Mouse (Mus musculus): Measurements from ENCODE around the gene Mettl3. TPM values are rescaled to one million over a fixed set of nuclear protein-coding genes. Genes with fewer than 3 reads are reported as not detected.
"Not testable (repeated sequence)": the region's sequence is repeated elsewhere in the genome, so short reads cannot be mapped to it uniquely, and the experiment has no call there.

The Mettl3 gene
- polyA plus RNA-seq, 1 experiment from 2014 or later: 37.8 TPM

DNA sequence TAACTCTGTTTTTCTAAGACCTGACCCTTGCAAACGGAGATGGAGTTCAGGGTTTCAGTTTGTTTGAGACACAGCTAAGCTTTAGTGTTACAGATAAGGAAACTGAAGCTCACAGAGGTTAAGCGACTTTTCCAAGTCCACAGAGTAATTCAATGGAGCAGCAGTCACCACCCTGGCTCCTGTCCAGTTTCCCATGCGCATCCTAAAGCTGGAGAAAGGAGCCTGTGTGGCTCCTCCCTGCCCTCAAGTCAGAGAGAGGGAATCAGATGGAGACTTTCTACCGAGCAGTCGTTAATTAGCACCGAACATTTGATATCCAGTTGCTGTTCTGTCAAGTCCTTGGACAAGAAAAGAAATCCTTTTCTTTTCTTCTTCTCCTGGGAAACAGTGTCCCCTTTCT, 14.4 kb upstream of the Mettl3 start:
- Histone ChIP-seq H3K27ac (no peak overlapping the region), H3K4me3 (replicated peaks; ENCODE audit: low read length) (no peak overlapping the region), H3K9ac (no peak overlapping the region), H3K9me3 (ENCODE audit: control insufficient read depth, low read length) (no peaks in the 10 kb centered on the region), H3K4me1 (replicated peaks; ENCODE audit: control insufficient read depth, insufficient read depth, low read length) (peaks cover 17% of the 10 kb centered on the region), H3K27me3 (ENCODE audit: control insufficient read depth, insufficient read depth, low read length) (no peaks in the 10 kb centered on the region), H3K36me3 (replicated peaks; ENCODE audit: control insufficient read depth, insufficient read depth) (peaks cover 6% of the 10 kb centered on the region), H3K4me2 (replicated peaks) (no peak overlapping the region)
- 57% methylated on average over 6 of the region's 6 CpGs for WGBS
- DNase-seq (ENCODE audit: low spot score): no peak
- ATAC-seq (ENCODE audit: low FRiP score): no peak

- Histone ChIP-seq H3K36me3 (replicated peaks; ENCODE audit: control insufficient read depth, insufficient read depth) (peaks cover 34% of the 10 kb centered on the region), H3K4me2 (replicated peaks) (peak overlapping the region; percentile 91), H3K9me3 (ENCODE audit: control insufficient read depth, low read length) (no peaks in the 10 kb centered on the region), H3K4me1 (replicated peaks; ENCODE audit: control insufficient read depth, insufficient read depth, low read length) (peaks cover 44% of the 10 kb centered on the region), H3K27me3 (ENCODE audit: control insufficient read depth, insufficient read depth, low read length) (no peaks in the 10 kb centered on the region), H3K27ac (peak overlapping the region; percentile 96), H3K4me3 (replicated peaks; ENCODE audit: low read length) (peak overlapping the region; percentile 58), H3K9ac (peak overlapping the region; percentile 77)
- DNase-seq (ENCODE audit: low spot score) (peak; percentile 69), ATAC-seq (ENCODE audit: low FRiP score) (peak; percentile 67)
- WGBS: 2% methylated on average over 16 of the region's 16 CpGs
These were observed 11.7 kb upstream of the Mettl3 start for GRCm38 (mm10) chr14:52316441-52317225.

GRCm38 (mm10) chr14:52315792-52316440, 11.0 kb upstream of the Mettl3 start:
- H3K27ac ChIP-seq: peak overlapping the region; percentile 96
- peaks cover 49% of the 10 kb centered on the region for H3K4me1 ChIP-seq (replicated peaks; ENCODE audit: control insufficient read depth, insufficient read depth, low read length)

DNA sequence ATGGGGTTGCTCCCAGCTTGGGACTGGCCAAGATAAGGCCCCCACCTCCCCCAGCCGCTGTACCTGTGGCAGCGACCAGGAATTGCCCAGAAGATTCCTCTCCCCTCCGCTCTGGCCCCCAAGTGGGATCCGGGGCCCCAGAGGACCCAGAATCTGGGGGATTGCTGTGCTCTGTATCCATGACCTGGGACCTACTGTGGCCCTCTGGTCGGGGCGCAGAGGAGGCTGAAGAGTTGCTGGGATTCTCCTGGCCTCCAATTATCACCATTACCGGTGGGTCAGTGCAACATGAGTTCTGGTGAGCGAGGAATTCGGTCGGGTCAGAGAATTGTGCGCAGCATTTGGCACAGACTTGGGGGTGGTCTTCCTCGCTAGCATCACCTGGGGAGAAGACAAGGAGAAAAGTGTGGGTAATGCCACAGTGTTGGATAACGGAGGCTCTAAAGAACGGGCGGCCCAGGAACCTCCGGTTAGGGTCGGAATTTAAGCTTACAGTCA, 10.4 kb upstream of the Mettl3 start:
- H3K9me3 ChIP-seq (ENCODE audit: control insufficient read depth, low read length): no peaks in the 10 kb centered on the region
- WGBS: 6% methylated on average over 17 of the region's 17 CpGs
- no peak for DNase-seq (ENCODE audit: low spot score)
- H3K9ac ChIP-seq: peak overlapping the region; percentile 77
- peaks cover 46% of the 10 kb centered on the region for H3K36me3 ChIP-seq (replicated peaks; ENCODE audit: control insufficient read depth, insufficient read depth)
- H3K27ac ChIP-seq: peak overlapping the region; percentile 96
- peaks cover 53% of the 10 kb centered on the region for H3K4me1 ChIP-seq (replicated peaks; ENCODE audit: control insufficient read depth, insufficient read depth, low read length)
- H3K4me2 ChIP-seq (replicated peaks): peak overlapping the region; percentile 91
- peak; percentile 2; the same call in 1 of the 2 replicates for ATAC-seq (ENCODE audit: low FRiP score)
- no peaks in the 10 kb centered on the region for H3K27me3 ChIP-seq (ENCODE audit: control insufficient read depth, insufficient read depth, low read length)
- H3K4me3 ChIP-seq (replicated peaks; ENCODE audit: low read length): peak overlapping the region; percentile 58

More at GRCm38 (mm10) chr14:52315792-52316440, 11.0 kb upstream of the Mettl3 start:
- ATAC-seq (ENCODE audit: low FRiP score) (peak; percentile 89), DNase-seq (ENCODE audit: low spot score) (peak; percentile 74)
- Histone ChIP-seq H3K36me3 (replicated peaks; ENCODE audit: control insufficient read depth, insufficient read depth) (peaks cover 40% of the 10 kb centered on the region), H3K9me3 (ENCODE audit: control insufficient read depth, low read length) (no peaks in the 10 kb centered on the region), H3K4me2 (replicated peaks) (peak overlapping the region; percentile 91), H3K4me3 (replicated peaks; ENCODE audit: low read length) (peak overlapping the region; percentile 58), H3K27me3 (ENCODE audit: control insufficient read depth, insufficient read depth, low read length) (no peaks in the 10 kb centered on the region), H3K9ac (peak overlapping the region; percentile 77)
- WGBS: under 1% methylated on average over 28 of the region's 41 CpGs

DNA sequence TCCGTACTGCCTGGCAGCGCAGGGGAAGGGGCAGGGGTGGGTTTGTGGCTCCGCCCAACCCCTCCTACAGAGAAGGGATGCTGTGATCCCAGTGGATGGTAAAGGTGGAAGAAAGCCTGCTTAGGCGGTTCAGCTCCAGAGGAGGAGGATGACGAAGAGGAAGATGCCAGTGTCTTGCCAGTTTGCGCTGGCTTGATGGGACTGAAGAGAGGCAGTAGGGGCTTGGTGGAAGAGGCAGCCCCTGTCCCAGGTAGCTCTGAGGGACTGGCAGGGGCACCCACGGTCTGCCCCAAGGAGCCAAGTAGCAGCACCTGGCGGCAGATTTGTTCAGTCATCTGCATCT, 9.9 kb upstream of the Mettl3 start:
- Histone ChIP-seq H3K9me3 (ENCODE audit: control insufficient read depth, low read length) (no peaks in the 10 kb centered on the region), H3K36me3 (replicated peaks; ENCODE audit: control insufficient read depth, insufficient read depth) (peaks cover 47% of the 10 kb centered on the region), H3K27me3 (ENCODE audit: control insufficient read depth, insufficient read depth, low read length) (no peaks in the 10 kb centered on the region), H3K4me3 (replicated peaks; ENCODE audit: low read length) (peak overlapping the region; percentile 58), H3K27ac (no peak overlapping the region), H3K4me1 (replicated peaks; ENCODE audit: control insufficient read depth, insufficient read depth, low read length) (peaks cover 53% of the 10 kb centered on the region), H3K4me2 (replicated peaks) (peak overlapping the region; percentile 91), H3K9ac (peak overlapping the region; percentile 77)
- ATAC-seq (ENCODE audit: low FRiP score) (no peak), DNase-seq (ENCODE audit: low spot score) (no peak)
- WGBS: 53% methylated on average over 8 of the region's 8 CpGs

DNA sequence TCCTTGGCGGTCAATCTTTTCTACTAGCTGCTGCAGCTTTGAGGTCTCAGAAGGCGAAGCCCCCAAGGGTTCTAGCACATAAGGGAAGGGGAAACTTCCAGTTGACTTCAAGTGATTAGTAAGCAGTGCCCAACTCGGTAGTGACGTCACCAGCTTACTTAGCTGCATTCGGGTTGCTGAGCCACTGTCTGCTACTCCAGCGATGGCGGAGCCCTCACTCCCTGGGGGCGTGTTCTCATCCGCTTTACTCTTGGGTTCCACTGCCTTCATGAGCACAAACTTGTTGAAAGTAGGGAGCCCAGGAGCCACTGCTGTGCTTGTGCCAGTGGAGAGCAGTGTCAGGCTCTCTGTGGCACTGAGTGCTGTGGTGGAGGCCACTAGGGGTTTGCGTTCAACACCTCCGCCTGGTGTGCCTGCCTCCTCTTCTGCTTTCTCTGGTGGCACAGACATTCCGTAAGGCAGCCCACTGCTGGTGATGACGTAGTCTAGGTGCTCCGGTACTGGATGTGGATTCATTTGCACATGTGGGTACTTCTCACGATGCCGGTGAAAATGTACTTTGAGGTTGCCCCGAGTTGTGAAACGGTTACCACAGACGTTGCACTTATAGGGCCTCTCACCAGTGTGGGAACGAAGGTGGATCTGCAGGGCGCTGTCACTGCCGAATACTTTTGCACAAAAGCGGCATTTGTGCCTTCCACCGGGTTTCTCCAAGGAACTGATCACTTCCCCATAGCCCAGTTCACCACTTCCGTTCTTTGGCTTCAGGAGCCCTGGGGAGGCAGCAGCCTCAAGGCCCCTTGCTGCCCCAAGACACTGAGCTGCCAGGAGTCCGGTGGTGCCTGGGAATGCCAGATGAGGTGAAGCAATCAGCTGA, 9.2 kb upstream of the Mettl3 start:
- Histone ChIP-seq H3K36me3 (replicated peaks; ENCODE audit: control insufficient read depth, insufficient read depth) (peaks cover 51% of the 10 kb centered on the region), H3K27me3 (ENCODE audit: control insufficient read depth, insufficient read depth, low read length) (no peaks in the 10 kb centered on the region), H3K4me3 (replicated peaks; ENCODE audit: low read length) (peak overlapping the region; percentile 58), H3K9ac (peak overlapping the region; percentile 77; the same call in 1 of the 2 replicates), H3K4me1 (replicated peaks; ENCODE audit: control insufficient read depth, insufficient read depth, low read length) (peaks cover 53% of the 10 kb centered on the region), H3K4me2 (replicated peaks) (peak overlapping the region; percentile 91), H3K27ac (no peak overlapping the region), H3K9me3 (ENCODE audit: control insufficient read depth, low read length) (no peaks in the 10 kb centered on the region)
- WGBS: 82% methylated on average over 26 of the region's 26 CpGs
- DNase-seq (ENCODE audit: low spot score): no peak
- no peak for ATAC-seq (ENCODE audit: low FRiP score)

DNA sequence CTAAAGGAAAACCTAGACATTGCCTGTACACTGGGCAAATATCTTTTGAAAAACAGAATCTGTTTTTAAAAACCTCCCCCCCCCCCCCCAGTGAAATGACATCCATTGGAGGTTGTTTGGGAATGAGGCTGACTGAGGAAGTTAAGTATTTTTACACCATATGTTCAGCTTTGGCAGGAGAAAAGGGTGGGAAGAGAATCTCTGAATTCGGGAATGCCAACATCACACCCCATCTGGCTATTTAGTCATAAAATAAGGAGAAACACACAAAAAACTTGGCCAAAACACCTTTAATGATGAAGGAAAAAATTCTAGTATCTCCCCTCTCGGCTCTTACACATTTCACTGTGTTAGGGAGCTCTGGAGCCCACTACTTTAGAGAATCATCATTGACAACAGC, 6.0 kb upstream of the Mettl3 start:
- WGBS: 87% methylated on average over 2 of the region's 2 CpGs
- no peak overlapping the region for H3K4me3 ChIP-seq (replicated peaks; ENCODE audit: low read length)
- DNase-seq (ENCODE audit: low spot score) (no peak), ATAC-seq (ENCODE audit: low FRiP score) (no peak)
- peak overlapping the region; percentile 91 for H3K4me2 ChIP-seq (replicated peaks)
- no peaks in the 10 kb centered on the region for H3K9me3 ChIP-seq (ENCODE audit: control insufficient read depth, low read length)
- H3K36me3 ChIP-seq (replicated peaks; ENCODE audit: control insufficient read depth, insufficient read depth): peaks cover 57% of the 10 kb centered on the region
- peaks cover 46% of the 10 kb centered on the region for H3K4me1 ChIP-seq (replicated peaks; ENCODE audit: control insufficient read depth, insufficient read depth, low read length)
- H3K27ac ChIP-seq: no peak overlapping the region
- no peak overlapping the region for H3K9ac ChIP-seq
- H3K27me3 ChIP-seq (ENCODE audit: control insufficient read depth, insufficient read depth, low read length): no peaks in the 10 kb centered on the region

- not testable (repeated sequence) for ATAC-seq (ENCODE audit: low FRiP score)
These were observed 5.4 kb upstream of the Mettl3 start for GRCm38 (mm10) chr14:52310343-52310742.

GRCm38 (mm10) chr14:52306100-52306499, 1.2 kb upstream of the Mettl3 start:
- Histone ChIP-seq H3K9me3 (ENCODE audit: control insufficient read depth, low read length) (no peaks in the 10 kb centered on the region), H3K4me3 (replicated peaks; ENCODE audit: low read length) (no peak overlapping the region), H3K27me3 (ENCODE audit: control insufficient read depth, insufficient read depth, low read length) (no peaks in the 10 kb centered on the region), H3K27ac (no peak overlapping the region), H3K4me1 (replicated peaks; ENCODE audit: control insufficient read depth, insufficient read depth, low read length) (peaks cover 11% of the 10 kb centered on the region), H3K36me3 (replicated peaks; ENCODE audit: control insufficient read depth, insufficient read depth) (peaks cover 19% of the 10 kb centered on the region), H3K4me2 (replicated peaks) (no peak overlapping the region), H3K9ac (no peak overlapping the region)
- 93% methylated on average over 2 of the region's 2 CpGs for WGBS
- no peak for DNase-seq (ENCODE audit: low spot score)
- no peak for ATAC-seq (ENCODE audit: low FRiP score)

More at GRCm38 (mm10) chr14:52310343-52310742, 5.4 kb upstream of the Mettl3 start:
- H3K27me3 ChIP-seq (ENCODE audit: control insufficient read depth, insufficient read depth, low read length); H3K27ac ChIP-seq; H3K9me3 ChIP-seq (ENCODE audit: control insufficient read depth, low read length); H3K4me2 ChIP-seq (replicated peaks); H3K4me3 ChIP-seq (replicated peaks; ENCODE audit: low read length); DNase-seq (ENCODE audit: low spot score); H3K9ac ChIP-seq: not testable (repeated sequence)
- peaks cover 46% of the 10 kb centered on the region for H3K4me1 ChIP-seq (replicated peaks; ENCODE audit: control insufficient read depth, insufficient read depth, low read length)
- 95% methylated on average over 5 of the region's 6 CpGs for WGBS
- peaks cover 57% of the 10 kb centered on the region for H3K36me3 ChIP-seq (replicated peaks; ENCODE audit: control insufficient read depth, insufficient read depth)

Measured in hindbrain, embryonic 14.5 days (tissue).